Mouse (Mus musculus): ENCODE measurements around the gene Olfr161.
"Not testable (repeated sequence)": the region's sequence is repeated elsewhere in the genome, so short reads cannot be mapped to it uniquely, and the experiment has no call there.

The Olfr161 gene

DNA sequence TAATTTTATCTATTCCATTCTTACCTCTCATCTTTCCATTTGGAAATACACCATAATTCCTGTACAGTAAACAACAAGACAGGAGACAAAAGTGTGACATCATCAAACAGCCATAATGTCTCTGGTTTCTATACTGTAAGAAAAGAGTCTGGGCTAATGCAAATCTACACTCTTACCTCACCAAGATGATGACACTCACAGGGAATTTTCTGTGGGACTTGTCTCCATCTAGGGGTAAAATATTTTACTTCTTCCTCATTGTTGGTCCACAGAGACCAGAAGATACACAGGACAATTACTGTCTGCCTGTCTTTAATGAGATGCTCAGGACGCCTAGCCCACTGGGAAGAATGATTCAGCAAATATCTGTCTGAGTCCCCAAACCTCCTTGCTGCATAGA, at the start of gene Olfr161:
Gene Olfr161 (plus strand): TSS at position 352 of the 400 bp plus-strand sequence.
- DNase-seq: no peak

DNA sequence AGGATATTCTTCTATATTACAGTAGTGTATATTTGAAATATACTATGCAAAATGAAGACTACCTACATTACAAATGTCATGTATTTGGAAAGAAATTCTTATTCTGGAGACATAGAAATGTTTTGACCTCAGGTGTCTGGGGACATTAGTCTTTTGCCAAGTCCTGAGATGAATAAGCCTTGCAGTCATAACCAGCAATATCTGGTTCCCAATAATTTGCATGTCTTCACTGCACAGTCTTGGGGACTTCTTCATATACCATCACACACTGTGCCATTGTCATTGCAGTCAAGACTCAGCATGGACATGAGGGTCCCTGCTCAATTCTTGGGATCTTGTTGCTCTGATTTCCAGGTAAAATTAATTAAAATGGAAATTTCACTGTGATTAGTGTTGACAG, 27.3 kb upstream of the Olfr161 start:
- DNase-seq: no peak

DNA sequence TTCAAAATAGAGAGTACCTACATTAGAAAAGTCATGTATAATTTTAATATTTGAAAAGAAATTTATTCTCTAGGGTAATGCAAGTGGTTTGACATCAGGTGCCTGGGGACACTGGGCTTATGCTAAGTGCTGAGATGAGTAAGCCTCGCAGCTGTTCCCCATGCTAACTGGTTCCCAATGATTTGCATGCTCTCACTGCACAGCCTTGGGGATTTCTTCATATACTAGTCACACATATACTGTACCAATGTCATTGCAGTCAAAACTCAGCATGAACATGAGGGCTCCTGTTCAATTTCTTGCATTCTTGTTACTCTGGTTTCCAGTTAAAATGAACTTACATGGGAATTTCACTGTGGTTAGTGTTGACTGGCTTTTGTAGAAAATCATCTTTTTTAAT, 13.2 kb upstream of the Olfr161 start:
- not testable (repeated sequence) for DNase-seq

DNA sequence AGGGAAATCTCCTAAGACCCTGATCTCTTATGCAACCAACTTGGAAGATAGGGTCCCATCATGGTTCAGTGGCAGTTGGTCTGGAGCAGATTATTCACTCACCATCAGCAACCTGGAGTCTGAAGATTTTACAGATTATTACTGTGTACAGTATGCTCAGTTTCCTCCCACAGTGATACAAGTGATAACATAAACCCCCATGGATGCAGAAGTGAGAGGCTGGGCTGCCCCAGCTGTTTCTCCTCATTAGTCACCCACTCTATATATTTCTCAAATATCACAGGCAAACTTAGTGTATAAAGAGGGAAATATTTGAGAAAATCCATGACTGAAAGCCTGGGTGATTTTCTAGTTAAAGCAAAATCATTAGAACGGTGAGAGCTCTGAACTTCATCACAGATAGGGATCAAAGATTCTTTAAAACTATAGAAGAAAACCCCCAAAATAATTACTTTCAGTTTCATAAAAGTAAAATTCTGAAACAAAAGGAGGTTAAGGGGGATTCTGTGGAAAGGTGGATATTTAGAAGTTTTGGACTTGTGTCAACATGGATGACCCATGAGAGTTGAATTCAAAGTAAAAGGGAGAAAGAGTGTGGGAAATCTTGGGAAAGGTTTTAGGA, 12.5 kb upstream of the Olfr161 start:
- not testable (repeated sequence) for DNase-seq

DNA sequence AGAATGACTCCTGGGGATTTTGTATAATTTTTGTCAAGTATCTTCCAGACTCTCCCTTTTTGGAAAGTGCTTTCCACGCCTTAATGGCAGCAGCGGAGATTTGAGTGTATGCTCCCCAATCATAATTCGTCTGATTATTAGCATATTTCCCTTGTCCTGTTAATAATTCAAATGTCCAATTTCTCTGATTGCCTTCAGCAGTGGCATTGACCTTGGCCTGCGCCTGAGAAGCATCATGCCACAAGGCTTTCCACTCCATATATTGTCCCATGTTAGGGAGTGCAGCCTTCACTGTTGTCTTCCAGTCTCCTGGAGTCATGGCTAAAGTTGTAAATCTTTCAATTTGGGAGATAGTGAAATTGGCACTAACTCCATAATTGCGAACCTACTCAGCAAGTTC, 40.5 kb downstream of the Olfr161 start:
- not testable (repeated sequence) for DNase-seq

DNA sequence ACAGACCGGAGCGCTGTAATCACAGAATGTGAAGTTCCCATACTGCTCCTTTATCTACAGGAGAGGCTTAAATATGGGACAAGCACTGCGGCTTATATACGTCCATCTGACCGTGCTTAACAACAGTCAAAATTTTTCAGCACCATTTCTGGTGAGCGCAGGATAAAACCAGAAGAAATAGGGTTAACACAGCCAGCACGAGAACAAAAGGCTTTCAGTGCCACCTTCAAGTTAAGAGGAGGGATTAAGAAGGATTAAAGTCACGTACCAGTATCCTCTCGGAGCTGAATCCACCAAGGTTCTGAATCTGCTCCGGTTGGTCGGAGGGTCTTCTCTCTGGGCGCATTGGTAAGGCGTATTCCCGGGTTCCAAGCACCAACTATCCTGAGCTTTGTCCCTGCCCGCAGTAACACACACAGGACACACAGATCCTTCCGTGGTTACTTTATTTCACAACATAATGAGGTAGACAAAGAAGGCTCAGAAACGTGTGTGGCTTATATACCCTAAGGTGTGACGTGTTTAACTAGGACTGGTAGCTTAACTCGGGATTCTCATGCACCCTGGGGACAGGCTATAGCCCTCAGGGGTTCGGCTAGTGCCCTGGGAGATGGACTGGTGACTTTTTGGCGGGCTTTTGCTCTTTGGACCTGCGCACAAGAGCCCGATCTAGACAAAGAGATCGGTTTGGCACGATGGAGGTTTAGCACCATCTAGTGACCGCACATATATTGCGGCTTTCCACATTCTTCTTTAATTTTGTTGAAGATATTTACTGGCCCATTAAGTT, 41.9 kb downstream of the Olfr161 start:
- DNase-seq: not testable (repeated sequence)

Data from cerebellum, postnatal 25 days (tissue).